Mouse (Mus musculus) CH12F3 (cell line): Measurements from ENCODE around the gene Zdhhc1.

ENCODE experiments used
- in situ Hi-C: fragments of 300-500 bp; cut with MboI; formaldehyde crosslinking; loops from 2 replicates; pipeline ENCODE4 v1.14.3; 2020; ENCODE audit warnings: low sequenced_read_pairs

The Zdhhc1 gene

GRCm38 (mm10) chr8:105481453-105481852 is 15.2 kb downstream of the Zdhhc1 start:
- in situ Hi-C loops: loop anchor here (10.0 kb wide), 1 partner anchor 63 kb away; no protein-coding TSS in a partner anchor

- in situ Hi-C loops: loop anchor here (10.0 kb wide), 1 partner anchor 64 kb away; no protein-coding TSS in a partner anchor
These were observed 15.7 kb downstream of the Zdhhc1 start for GRCm38 (mm10) chr8:105481013-105481412.

GRCm38 (mm10) chr8:105477792-105478191 is 18.9 kb downstream of the Zdhhc1 start:
- in situ Hi-C loops: no loop called here

GRCm38 (mm10) chr8:105476628-105477413 is 19.9 kb downstream of the Zdhhc1 start:
- in situ Hi-C loops: no loop called here

DNA sequence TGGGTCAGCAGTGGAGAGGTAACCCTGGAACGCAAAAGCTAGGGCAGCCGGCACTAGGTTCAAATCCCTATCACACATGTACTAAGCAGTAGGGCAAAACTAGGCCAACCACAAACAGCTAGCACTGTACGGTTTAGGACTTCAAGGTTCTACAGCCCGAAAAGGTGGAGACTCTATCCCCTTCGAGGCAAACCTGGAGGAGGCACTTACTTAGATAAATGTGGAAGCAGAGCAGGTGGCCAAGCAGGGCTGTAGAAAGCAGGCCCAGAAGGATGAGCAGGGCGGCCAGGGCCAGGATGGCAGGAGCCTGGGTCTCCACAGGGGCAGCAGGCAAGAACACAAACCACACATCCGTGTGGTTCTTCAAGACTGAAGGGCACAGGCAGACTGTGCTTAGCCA is 20.5 kb downstream of the Zdhhc1 start:
- in situ Hi-C loops: no loop called here

DNA sequence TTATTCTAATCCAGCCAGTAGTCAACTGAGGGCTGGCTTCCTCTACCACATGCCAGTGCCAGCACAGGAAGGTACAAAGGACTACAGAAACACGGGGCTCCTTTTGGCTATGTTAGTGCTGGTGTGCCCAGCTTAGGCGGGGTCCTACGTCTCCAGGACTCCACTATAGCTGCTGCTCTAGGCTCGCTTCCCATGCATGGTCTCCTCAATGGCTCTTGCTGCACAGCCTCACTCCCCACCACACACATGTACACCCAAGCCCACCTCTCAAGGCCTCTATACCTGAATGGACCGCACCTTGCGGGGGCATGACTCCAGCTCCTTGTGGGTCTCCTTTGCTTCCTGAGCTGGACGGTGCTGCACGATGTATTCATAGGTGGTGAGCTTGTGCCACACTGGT is 21.0 kb downstream of the Zdhhc1 start:
- in situ Hi-C loops: no loop called here

- in situ Hi-C loops: no loop called here
These were observed 21.4 kb downstream of the Zdhhc1 start for GRCm38 (mm10) chr8:105475254-105475653.

DNA sequence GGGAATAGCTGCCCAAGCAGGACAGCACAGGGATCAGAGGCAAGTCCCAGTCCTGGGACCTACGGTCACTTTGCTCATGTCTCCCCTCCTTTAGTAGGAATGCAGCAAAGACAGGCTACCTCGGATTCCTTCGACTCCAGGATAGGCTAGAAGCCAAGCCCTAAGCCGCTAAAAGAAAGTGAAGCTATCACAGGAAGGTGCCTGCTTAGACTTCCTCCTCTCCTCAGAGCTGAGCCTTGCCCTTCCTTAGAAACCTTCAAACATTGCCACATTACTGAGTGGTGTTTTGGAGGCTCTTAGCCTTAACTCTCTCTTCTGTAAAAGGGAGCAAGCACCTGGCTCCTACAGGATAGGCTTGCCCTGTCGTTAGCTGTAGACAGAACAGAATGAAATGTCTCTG is 22.0 kb downstream of the Zdhhc1 start:
- in situ Hi-C loops: no loop called here

- in situ Hi-C loops: no loop called here
These were observed 22.7 kb downstream of the Zdhhc1 start for GRCm38 (mm10) chr8:105473816-105474606.

GRCm38 (mm10) chr8:105472983-105473382 is 23.7 kb downstream of the Zdhhc1 start:
- in situ Hi-C loops: no loop called here

DNA sequence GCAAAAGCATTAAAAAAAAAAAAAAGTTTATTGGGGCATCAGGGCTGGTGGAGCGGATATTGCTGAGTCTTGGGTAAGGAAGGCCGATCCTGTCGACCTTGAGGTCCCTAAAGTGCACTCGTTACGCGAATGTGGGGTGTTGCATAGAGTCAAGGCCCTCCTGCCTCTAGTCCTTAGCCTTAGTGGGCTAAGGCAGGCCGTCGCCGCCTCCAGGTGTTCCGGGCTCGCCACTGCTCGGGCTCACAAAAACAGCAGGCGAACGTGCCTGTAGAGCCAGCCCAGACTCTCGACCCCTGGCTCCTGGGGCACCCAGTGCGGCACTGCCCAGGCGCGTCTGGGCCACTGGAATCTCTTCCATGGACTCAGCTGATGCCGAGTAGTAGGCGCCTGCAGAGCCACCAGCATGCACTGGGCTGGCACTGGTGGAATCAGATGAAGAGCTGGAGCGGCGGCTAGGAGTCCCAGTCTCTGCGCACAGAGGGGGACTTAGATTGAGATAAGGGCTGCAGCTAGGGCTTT is 24.2 kb downstream of the Zdhhc1 start:
- in situ Hi-C loops: no loop called here

DNA sequence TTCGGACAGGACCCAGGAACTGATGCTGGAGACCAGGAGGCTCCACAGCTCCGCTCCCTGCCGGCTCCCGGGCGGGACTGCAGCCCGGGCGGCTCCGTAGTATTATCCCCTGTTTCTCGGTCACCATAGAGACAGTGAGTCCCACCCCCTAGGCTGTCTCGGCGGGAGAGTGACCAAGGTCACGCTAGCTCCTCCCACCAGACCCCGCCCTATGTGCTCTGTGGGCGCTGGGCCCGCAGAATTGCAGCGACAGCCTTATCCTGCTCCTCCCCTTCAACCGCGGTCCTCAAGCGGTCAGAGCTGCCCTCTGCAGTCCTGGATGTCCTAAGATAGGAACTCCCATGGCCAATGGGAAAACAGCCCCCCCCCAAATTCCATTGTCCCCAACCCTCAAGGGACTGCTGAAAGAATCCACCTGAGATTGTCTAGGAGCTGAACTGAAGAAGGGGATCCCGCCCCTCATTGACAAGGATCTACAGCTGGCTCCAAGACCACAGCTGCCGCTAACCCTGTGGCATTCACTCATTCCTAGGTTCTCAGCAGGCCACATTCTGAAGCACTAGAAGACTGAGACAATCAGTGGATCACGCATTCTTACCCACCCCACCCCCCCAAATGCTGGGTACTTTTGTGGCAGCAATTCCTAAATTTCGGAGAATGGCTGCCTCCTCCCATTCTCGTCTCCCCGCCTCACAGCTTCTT is 25.2 kb downstream of the Zdhhc1 start, which contains the start of gene Tppp3:
Tppp3 (minus strand) TSS at position 213 of the 702 bp plus-strand sequence.
- in situ Hi-C loops: no loop called here

DNA sequence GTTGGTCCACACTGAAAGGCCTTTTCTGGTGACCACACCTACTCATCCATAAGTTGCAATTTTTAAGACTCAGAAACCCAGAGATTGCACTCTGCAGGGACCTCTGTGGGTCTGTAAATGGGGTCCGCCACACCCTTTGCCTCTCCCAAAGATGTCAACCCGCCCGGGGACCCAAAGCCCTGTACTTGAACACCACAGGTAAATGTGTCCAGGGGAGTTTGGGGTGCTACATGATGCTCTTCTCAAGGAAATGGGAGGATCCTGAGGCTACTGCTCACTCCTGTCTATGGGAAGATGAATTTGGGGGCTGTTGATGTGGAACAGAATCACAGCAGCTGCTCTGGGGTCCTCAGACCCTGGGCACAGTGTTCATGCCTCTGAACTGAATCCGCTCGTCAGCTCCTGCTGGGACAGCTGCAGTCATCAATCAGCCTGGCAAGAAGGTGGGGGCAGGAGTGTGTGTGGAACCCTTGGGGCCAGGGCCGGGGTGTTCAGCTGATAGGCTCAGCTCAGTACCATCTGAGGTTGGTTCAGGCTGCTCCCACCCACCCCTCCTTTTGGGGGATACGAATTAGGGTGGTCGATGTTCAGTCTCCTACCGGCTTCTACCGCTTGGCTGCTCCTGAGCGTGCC is 25.9 kb downstream of the Zdhhc1 start:
- in situ Hi-C loops: no loop called here

DNA sequence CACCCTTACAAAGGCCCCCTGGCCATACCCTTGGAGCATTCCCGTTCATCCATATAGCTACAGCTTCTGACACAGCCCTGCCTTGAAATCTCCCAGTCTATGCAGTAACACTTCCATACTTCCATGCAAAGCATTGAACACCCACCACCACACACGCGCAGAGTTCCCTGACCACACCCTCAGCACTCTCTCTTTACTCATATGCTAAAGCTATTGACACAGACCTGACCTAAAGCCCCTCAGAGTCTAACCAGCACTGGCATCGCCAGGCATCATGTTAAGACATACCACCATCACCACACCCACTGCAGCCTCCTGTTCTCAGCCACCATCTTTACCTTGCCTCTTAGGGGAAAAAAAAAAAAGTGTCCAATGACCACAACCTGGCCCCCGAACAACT is 26.4 kb downstream of the Zdhhc1 start:
- in situ Hi-C loops: no loop called here

DNA sequence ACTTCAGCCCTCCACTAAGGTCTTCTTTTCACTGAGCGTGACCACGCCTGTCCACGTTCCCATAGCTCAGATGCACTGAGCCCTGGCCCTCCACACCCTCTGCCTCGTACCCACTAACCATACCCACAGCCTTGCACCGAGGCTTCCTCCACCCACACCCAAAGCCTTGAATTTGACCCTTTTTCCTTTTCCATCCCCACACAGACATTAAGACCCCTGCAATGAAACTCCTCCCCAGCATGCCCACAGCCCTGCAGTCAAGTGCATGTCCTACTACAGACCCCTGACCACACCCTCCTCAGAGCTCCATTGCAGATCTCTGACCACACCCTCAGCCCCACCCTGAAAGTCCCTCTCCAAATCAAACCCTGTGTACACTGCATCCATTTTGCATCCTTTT is 26.9 kb downstream of the Zdhhc1 start:
- in situ Hi-C loops: no loop called here

DNA sequence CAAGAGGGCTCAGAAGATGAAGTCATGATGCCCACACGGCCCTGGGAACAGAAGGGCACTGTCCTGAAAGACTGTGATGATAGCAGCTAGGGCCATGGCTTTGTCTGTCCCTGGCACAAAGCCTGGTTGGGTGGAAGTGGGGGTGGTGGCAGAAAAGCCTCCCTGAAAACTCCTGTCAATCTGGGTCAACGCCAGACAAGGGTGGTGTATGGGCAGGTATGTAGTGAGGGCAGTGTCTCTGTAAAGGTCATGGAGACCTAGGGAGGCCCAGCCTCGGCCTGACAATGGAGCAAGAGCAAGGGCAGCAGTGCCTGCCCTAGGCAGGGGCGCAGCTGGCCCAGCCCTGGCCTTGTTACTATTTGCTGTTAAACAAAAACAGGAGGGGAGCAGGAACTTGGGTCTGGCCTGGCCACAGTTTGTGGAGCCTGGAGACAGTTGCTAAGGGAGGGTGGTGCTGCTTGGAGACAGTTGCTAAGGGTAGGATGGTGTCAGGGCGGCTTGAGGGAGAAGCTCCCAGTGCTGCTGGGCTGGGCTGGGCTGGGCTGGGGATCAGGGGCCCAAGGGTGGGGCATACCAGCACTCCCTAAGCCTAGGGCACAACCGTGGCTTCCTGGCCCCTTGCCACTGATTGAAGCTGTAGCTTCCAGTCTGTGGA is 27.5 kb downstream of the Zdhhc1 start:
- in situ Hi-C loops: no loop called here

GRCm38 (mm10) chr8:105468002-105468720 is 28.5 kb downstream of the Zdhhc1 start:
- in situ Hi-C loops: no loop called here

GRCm38 (mm10) chr8:105467396-105467985 is 29.2 kb downstream of the Zdhhc1 start:
- in situ Hi-C loops: no loop called here

DNA sequence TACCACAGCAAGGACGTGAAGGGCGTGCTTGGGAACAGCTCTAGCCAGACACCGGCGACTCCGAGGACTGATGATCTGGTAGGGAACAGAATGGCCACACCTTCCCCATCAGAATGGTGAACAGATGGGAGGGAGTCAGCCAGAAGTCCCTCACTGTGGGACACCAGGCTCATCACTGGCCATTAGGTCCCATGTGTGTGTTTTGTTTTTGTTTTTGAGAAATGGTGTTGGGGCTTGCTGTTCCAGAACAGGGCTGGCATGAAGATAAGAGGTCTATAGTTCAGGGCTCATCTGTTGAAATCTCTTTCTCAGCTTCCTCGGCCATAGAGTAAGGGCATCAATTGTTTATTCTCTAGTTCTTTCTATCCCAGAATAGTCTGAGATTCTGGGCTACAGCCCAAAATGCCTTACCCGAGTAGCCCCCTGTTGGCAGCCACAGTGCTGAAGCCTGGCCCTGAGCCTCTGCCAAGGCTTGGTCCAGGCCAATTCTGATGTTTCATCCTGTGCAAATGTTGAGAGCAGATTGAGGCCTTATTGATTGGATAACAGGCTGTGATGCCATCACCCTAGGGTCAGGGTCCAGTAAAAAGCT is 29.9 kb downstream of the Zdhhc1 start:
- in situ Hi-C loops: no loop called here
